Mouse (Mus musculus) megakaryocyte, embryonic 14.5 days (primary cell): Measurements from ENCODE around the gene Pdap1.

Source experiments
- FLI1 ChIP-seq: IDR thresholded peaks from 2 replicates; pipeline ENCODE4 v1.6.1; 2012; ENCODE audit warnings: low read length, inconsistent platforms, mixed read lengths
- GATA1 ChIP-seq: IDR thresholded peaks from 3 replicates; pipeline ENCODE4 v1.6.1; 2012; ENCODE audit warnings: mixed read lengths, low read length, inconsistent platforms, borderline replicate concordance

- TF ChIP-seq GATA1 (no peak), FLI1 (no peak)
Observed at GRCm38 (mm10) chr5:145096195-145096594, 43.8 kb downstream of the Pdap1 start.
